Mouse (Mus musculus): ENCODE data around the gene Sh3kbp1. TPM values are rescaled to one million over a fixed set of nuclear protein-coding genes. Genes with fewer than 3 reads are reported as not detected.

Sh3kbp1 gene
- polyA plus RNA-seq, 1 experiment from 2014 or later, result 9.7 TPM

DNA sequence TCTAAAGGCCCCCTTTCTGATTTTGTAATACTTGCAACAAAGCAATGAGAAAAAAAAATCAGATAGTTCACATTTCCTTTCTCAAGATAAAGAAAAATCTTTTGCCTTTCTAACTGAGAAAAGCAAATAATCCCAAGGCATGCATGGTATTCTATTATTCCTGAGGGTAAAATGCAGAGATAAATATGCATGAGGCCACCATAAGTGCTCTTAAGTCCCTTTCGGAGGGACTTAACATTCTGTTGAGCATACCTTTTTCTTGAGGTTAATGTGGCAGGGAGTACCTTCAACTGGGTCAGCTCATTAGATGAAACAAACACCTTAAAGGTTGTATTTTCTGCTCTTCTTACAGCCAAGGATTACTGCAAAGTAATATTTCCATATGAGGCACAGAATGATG, 250.7 kb downstream of the Sh3kbp1 start:
- H3K27me3 ChIP-seq (ENCODE audit: insufficient read depth, low read length), result 0 out of 2 replicates have a peak, but pooled peaks cover 2% of the 10 kb centered on the region
- H3K9ac ChIP-seq (replicated peaks), result no peak overlapping the region
- no peaks in the 10 kb centered on the region for H3K36me3 ChIP-seq (replicated peaks; ENCODE audit: insufficient read depth, low read length)
- no peak for DNase-seq
- H3K9me3 ChIP-seq (ENCODE audit: low read length), result no peaks in the 10 kb centered on the region
- WGBS (ENCODE audit: insufficient replicate concordance), result 80% methylated on average over 1 of the region's 1 CpGs
- H3K4me3 ChIP-seq (ENCODE audit: low read depth, low read length), result no peak overlapping the region
- H3K27ac ChIP-seq (ENCODE audit: low read depth), result no peak overlapping the region
- ATAC-seq, result no peak
- no peak overlapping the region for H3K4me2 ChIP-seq (ENCODE audit: low read depth, low read length)
- no peaks in the 10 kb centered on the region for H3K4me1 ChIP-seq (ENCODE audit: insufficient read depth)
- TF ChIP-seq CTCF (IDR thresholded peaks at IDR 0.05; ENCODE audit: low read depth) (no peak), EP300 (IDR thresholded peaks at IDR 0.05; ENCODE audit: low read depth) (no peak)

DNA sequence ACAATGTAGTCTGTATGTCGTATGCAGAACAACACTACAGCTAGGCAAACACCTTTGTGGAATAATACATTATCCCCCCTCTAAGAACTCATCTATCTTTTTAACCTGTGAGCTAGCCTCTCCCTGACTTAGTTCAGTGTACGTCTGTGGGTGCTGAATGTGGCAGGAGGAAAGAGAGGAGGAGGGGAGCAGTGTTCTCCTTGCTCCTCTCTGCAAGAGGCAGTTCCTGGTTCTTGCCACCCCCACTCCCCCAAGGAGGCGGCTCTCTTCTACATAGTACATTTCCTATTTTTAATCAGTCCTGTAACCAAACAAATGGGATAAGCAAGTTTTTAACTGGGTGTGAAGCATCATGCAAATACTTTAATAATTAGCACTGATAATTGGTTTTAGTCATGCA, 252.4 kb downstream of the Sh3kbp1 start:
- no peak overlapping the region for H3K4me2 ChIP-seq (ENCODE audit: low read depth, low read length)
- DNase-seq (no peak), ATAC-seq (no peak)
- no peak overlapping the region for H3K27ac ChIP-seq (ENCODE audit: low read depth)
- H3K4me1 ChIP-seq (ENCODE audit: insufficient read depth), result no peaks in the 10 kb centered on the region
- 0 out of 2 replicates have a peak, but pooled peaks cover 2% of the 10 kb centered on the region for H3K27me3 ChIP-seq (ENCODE audit: insufficient read depth, low read length)
- 49% methylated on average over 3 of the region's 3 CpGs for WGBS (ENCODE audit: insufficient replicate concordance)
- TF ChIP-seq EP300 (IDR thresholded peaks at IDR 0.05; ENCODE audit: low read depth) (no peak), CTCF (IDR thresholded peaks at IDR 0.05; ENCODE audit: low read depth) (no peak)
- H3K4me3 ChIP-seq (ENCODE audit: low read depth, low read length), result no peak overlapping the region
- no peaks in the 10 kb centered on the region for H3K9me3 ChIP-seq (ENCODE audit: low read length)
- H3K36me3 ChIP-seq (replicated peaks; ENCODE audit: insufficient read depth, low read length), result no peaks in the 10 kb centered on the region
- no peak overlapping the region for H3K9ac ChIP-seq (replicated peaks)

DNA sequence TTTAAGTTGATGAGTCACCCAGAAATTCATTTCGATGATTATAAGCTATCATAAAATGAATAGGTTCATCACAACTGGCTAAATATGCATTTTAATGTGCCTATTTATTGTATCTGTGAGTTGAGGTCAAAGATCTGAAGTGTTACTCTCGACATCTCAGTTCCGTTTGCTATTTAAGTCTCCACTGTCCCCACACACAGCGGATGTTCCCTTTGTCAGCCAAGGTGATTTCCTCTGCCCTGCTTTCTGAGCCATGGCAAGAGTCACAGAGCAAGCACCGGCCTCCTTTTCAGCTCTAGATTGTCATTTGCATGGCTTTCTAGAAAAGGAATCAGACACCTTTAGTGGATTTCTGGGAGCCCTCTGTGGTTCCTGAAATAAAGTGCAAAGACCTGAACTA, 254.5 kb downstream of the Sh3kbp1 start:
- no peak for TF ChIP-seq EP300 (IDR thresholded peaks at IDR 0.05; ENCODE audit: low read depth)
- TF ChIP-seq CTCF (IDR thresholded peaks at IDR 0.05; ENCODE audit: low read depth), result no peak
- Histone ChIP-seq H3K36me3 (replicated peaks; ENCODE audit: insufficient read depth, low read length) (no peaks in the 10 kb centered on the region), H3K27me3 (ENCODE audit: insufficient read depth, low read length) (no peaks in the 10 kb centered on the region), H3K27ac (ENCODE audit: low read depth) (no peak overlapping the region), H3K4me2 (ENCODE audit: low read depth, low read length) (no peak overlapping the region), H3K9ac (replicated peaks) (no peak overlapping the region), H3K9me3 (ENCODE audit: low read length) (no peaks in the 10 kb centered on the region), H3K4me3 (ENCODE audit: low read depth, low read length) (no peak overlapping the region), H3K4me1 (ENCODE audit: insufficient read depth) (no peaks in the 10 kb centered on the region)
- WGBS (ENCODE audit: insufficient replicate concordance), result 77% methylated on average over 5 of the region's 5 CpGs
- DNase-seq (no peak), ATAC-seq (no peak)

DNA sequence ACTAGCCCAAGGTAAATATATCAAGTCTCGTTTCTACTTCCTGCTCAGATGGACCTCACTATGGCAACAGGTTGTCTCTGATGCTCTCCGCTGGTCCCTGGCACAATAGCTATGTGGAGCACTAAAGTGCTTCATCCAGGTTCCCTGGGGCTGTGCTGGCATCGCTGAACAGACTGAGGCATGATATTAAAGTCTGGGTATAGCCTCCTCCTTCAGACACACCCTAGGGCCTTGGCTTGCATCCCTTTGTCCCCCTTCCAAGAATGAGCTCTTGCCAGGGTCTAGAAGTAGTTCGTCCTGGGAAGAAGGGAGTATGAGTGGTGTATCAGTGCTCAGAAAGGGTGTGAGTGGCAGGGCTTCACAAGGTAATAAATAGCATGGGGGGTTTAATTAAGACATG, 269.5 kb downstream of the Sh3kbp1 start:
- no peaks in the 10 kb centered on the region for H3K27me3 ChIP-seq (ENCODE audit: insufficient read depth, low read length)
- no peak for DNase-seq
- no peak overlapping the region for H3K4me2 ChIP-seq (ENCODE audit: low read depth, low read length)
- TF ChIP-seq CTCF (IDR thresholded peaks at IDR 0.05; ENCODE audit: low read depth) (no peak), EP300 (IDR thresholded peaks at IDR 0.05; ENCODE audit: low read depth) (no peak)
- no peak overlapping the region for H3K4me3 ChIP-seq (ENCODE audit: low read depth, low read length)
- 71% methylated on average over 4 of the region's 4 CpGs for WGBS (ENCODE audit: insufficient replicate concordance)
- no peak overlapping the region for H3K9ac ChIP-seq (replicated peaks)
- H3K27ac ChIP-seq (ENCODE audit: low read depth), result no peak overlapping the region
- no peaks in the 10 kb centered on the region for H3K36me3 ChIP-seq (replicated peaks; ENCODE audit: insufficient read depth, low read length)
- no peaks in the 10 kb centered on the region for H3K4me1 ChIP-seq (ENCODE audit: insufficient read depth)
- ATAC-seq, result no peak
- H3K9me3 ChIP-seq (ENCODE audit: low read length), result no peaks in the 10 kb centered on the region

DNA sequence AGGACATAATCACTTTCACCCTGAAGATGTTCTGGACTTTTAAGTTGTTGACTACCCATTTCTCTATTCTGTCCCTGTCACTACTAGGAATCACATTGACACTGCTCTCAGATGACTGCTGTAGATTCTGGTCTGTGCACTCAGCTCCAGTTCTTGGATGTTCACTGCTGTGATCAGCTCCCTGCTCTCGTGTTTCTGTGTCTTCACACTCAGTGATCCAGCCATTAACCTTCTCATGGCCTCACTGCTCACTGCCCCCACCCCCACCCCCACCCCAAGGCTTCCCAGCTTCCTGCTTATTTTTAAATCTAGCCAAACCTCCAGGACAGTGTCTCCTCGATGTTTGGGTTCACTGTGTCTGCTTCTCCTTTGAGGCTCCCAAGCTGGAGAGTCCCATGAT, 271.0 kb downstream of the Sh3kbp1 start:
- no peaks in the 10 kb centered on the region for H3K36me3 ChIP-seq (replicated peaks; ENCODE audit: insufficient read depth, low read length)
- H3K9me3 ChIP-seq (ENCODE audit: low read length), result no peaks in the 10 kb centered on the region
- no peak for ATAC-seq
- H3K4me3 ChIP-seq (ENCODE audit: low read depth, low read length), result no peak overlapping the region
- no peak overlapping the region for H3K9ac ChIP-seq (replicated peaks)
- no peak overlapping the region for H3K27ac ChIP-seq (ENCODE audit: low read depth)
- no peak for TF ChIP-seq CTCF (IDR thresholded peaks at IDR 0.05; ENCODE audit: low read depth)
- no peak for TF ChIP-seq EP300 (IDR thresholded peaks at IDR 0.05; ENCODE audit: low read depth)
- 61% methylated on average over 2 of the region's 2 CpGs for WGBS (ENCODE audit: insufficient replicate concordance)
- no peak for DNase-seq
- H3K4me1 ChIP-seq (ENCODE audit: insufficient read depth), result no peaks in the 10 kb centered on the region
- no peaks in the 10 kb centered on the region for H3K27me3 ChIP-seq (ENCODE audit: insufficient read depth, low read length)
- H3K4me2 ChIP-seq (ENCODE audit: low read depth, low read length), result no peak overlapping the region

DNA sequence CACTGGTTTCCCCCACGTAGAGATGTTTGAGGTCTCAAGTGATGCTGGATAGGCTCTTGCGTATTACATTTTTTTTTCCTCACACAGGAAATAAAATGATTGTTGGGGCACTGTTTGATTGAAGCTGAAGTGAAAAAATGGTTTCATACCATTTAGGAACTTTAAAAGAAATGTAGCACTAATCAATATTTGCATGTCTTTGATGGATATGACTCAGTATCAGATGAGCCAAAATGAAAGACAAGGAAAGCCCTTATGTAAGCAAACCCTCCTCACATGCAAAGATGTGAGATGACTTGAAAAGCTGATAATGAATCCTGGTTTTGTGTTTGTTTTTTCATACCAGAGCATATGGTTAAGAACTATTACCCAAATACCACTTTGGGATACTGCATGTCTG, 272.0 kb downstream of the Sh3kbp1 start:
- no peaks in the 10 kb centered on the region for H3K36me3 ChIP-seq (replicated peaks; ENCODE audit: insufficient read depth, low read length)
- TF ChIP-seq CTCF (IDR thresholded peaks at IDR 0.05; ENCODE audit: low read depth), result no peak
- TF ChIP-seq EP300 (IDR thresholded peaks at IDR 0.05; ENCODE audit: low read depth), result no peak
- no peak for DNase-seq
- ATAC-seq, result no peak
- no peaks in the 10 kb centered on the region for H3K9me3 ChIP-seq (ENCODE audit: low read length)
- no peaks in the 10 kb centered on the region for H3K4me1 ChIP-seq (ENCODE audit: insufficient read depth)
- WGBS (ENCODE audit: insufficient replicate concordance), result 74% methylated on average over 2 of the region's 2 CpGs
- no peak overlapping the region for H3K9ac ChIP-seq (replicated peaks)
- no peak overlapping the region for H3K4me3 ChIP-seq (ENCODE audit: low read depth, low read length)
- H3K4me2 ChIP-seq (ENCODE audit: low read depth, low read length), result no peak overlapping the region
- no peak overlapping the region for H3K27ac ChIP-seq (ENCODE audit: low read depth)
- H3K27me3 ChIP-seq (ENCODE audit: insufficient read depth, low read length), result no peaks in the 10 kb centered on the region

DNA sequence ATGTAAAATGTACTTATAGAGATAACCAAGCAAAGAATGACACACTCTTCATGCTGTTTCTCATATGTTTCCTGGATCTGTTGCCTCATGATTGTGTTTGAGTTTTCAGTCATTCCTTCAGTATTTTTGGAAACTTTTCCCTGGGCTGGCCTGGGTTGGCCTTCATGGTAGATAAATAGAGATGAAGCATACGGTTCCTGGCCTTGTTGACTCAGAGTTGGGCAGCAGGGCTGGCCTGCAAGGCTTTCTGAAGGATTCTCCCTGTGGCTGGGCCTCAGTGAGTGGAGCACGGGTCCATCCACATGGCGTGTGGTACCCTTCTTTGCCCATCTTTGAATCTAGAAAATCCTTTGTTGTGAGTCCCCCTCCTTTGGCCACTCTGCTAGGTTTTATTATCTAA, 276.3 kb downstream of the Sh3kbp1 start:
- DNase-seq (no peak), ATAC-seq (no peak)
- WGBS (ENCODE audit: insufficient replicate concordance), result 72% methylated on average over 3 of the region's 3 CpGs
- Histone ChIP-seq H3K4me1 (ENCODE audit: insufficient read depth) (no peaks in the 10 kb centered on the region), H3K4me3 (ENCODE audit: low read depth, low read length) (no peak overlapping the region), H3K4me2 (ENCODE audit: low read depth, low read length) (no peak overlapping the region), H3K27me3 (ENCODE audit: insufficient read depth, low read length) (no peaks in the 10 kb centered on the region), H3K36me3 (replicated peaks; ENCODE audit: insufficient read depth, low read length) (no peaks in the 10 kb centered on the region), H3K27ac (ENCODE audit: low read depth) (no peak overlapping the region), H3K9me3 (ENCODE audit: low read length) (no peaks in the 10 kb centered on the region), H3K9ac (replicated peaks) (no peak overlapping the region)
- TF ChIP-seq EP300 (IDR thresholded peaks at IDR 0.05; ENCODE audit: low read depth), result no peak
- no peak for TF ChIP-seq CTCF (IDR thresholded peaks at IDR 0.05; ENCODE audit: low read depth)
